Mouse (Mus musculus): ENCODE data around the gene Nif3l1.

- no peak for TF ChIP-seq CTCF (conservative IDR thresholded peaks at IDR 0.05; ENCODE audit: low read length)
- no peak for TF ChIP-seq POU5F1 (IDR thresholded peaks at IDR 0.05; ENCODE audit: borderline replicate concordance, low read length)
Measured at GRCm38 (mm10) chr1:58445861-58446260, 910 bp downstream of the Nif3l1 start.

Measured in E14TG2a.4 (cell line).